Mouse (Mus musculus) cerebellum, adult 18-20 months (tissue): ENCODE measurements around the gene Mkln1.

Source experiments
- DNase-seq, 2 experiments: peaks; one replicate each; pipeline ENCODE4 v3.0.0; 2021

The Mkln1 gene

DNA sequence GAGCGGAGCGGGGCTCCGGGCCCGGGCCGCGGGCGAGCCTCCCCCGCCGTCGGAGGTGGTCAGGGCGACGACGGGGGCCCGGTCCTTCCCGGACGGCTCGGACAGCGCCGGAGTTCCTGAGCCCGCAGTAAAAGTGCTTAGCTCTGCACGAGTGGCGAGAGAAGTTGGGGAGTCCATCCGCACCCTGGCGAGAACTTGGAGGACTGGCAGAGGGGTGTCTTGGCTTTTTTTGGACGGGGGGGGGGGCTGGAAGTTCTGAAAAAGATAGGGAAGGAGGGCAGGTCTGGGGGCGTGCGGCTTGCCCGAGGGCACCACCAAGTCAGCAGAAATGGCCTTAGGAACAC lies 643 bp downstream of the Mkln1 start:
- no peak for DNase-seq

DNA sequence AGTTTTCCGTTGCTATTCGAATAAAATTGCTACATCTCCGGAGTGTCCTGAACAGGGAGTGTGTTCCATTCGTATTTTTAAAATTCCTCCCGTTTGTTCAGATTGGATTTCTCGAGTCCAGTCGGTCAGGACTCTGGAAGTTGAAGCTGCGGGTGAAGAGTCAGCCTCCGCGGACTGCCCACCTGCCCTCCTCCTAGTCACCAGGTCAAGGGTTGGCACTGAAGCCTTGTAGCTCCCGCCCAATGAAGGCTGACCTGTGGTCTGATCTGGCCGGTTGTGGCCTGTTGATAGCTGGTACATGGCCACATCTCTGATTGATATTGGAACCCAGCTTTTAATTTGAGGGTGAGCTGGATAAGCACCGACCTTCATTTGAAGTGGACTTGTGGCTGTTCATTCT lies 1.0 kb downstream of the Mkln1 start:
- DNase-seq: peak; percentile 37 to 41

DNA sequence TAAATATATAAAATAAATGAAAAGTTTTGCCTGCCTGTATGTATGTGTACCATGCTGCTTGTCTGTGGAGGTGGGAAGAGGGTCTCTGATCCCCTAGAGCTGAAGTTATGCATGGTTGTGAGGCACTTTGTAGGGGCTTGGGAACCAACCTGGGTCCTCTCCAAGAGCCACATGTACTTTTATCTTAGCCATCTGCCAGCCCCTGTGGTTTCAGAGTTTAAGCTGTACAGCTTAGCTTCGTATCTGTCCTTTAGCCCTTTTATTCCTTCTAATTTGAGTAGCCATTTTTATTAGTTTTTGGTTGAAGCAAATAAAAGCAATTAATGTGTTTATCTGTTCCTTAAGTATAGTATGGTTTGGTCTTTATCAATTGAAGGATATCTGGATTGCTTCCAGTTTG lies 12.5 kb downstream of the Mkln1 start:
- DNase-seq: no peak

DNA sequence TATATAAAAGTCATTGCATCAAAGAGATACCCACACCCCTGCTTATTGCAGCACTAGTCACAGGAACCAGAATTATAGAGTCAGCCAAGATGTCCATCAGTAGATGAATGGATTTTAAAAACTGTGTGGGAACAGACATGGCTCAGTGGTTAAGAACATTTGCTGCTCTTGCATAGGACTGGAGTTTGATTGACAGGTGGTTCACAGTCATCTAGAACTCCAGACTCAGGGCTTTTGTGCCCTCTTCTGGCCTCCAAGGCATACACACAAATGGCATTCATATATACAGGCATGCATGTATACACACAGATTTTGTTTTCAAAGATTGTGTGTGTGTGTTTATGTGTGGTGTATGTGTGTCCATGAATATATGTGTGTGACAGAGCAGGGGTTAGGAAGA lies 14.0 kb downstream of the Mkln1 start:
- DNase-seq: no peak

DNA sequence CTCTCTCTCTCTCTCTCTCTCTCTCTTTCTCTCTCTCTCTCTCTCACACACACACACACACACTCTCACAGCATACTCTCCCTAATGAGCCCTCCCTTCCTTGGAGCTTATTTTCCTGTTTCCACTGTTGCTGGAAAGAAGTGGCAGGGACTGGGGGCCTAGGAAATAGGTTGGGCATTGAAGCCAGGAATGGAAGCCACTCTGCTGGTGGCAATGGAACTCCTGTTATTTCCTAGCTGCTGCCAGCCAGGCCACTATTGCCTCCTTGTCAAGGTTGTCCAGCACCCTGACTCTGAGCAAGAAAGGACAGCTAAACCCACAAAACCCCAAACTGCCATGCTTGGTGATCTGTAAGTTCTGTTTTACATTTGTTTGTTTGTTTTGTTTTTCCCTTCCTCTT lies 15.0 kb downstream of the Mkln1 start:
- no peak for DNase-seq

DNA sequence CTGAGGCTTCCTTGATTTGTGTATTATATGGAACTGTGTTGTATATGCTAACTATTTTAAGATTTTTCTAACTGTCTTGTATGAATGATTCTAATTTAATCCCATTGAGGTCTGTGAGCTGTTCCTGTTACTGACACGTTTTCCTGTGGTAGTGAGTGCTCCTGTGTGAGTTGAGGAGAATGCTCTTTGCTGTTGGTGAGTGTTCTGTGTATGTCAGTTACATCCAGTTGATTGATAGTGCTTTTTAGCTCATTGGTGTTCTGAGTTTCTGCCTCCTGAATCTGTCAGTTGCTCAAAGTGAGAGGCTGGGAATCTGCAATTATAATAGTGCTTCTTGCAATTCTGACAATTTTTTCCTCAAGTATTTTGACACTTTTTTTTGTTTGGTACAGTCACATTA lies 15.8 kb downstream of the Mkln1 start:
- DNase-seq: no peak

DNA sequence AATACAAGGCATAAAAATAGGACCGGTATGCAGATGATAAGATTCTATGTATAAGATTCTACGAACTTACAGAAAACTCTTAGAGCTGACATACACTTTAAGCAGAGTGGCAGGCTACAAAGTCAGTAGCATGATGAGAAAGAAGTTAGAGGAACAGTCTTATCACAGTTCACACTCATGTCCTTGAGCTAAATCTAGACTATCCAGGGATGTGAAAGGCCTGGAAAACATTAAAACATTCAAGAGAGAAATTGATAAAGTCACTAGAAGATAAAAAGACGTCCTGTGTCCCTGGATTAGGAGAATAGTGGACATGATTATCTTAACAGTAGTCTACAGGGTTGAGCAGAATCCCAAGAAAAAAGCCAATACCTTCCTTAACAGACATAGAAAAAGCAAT lies 26.9 kb downstream of the Mkln1 start:
- DNase-seq: no peak

DNA sequence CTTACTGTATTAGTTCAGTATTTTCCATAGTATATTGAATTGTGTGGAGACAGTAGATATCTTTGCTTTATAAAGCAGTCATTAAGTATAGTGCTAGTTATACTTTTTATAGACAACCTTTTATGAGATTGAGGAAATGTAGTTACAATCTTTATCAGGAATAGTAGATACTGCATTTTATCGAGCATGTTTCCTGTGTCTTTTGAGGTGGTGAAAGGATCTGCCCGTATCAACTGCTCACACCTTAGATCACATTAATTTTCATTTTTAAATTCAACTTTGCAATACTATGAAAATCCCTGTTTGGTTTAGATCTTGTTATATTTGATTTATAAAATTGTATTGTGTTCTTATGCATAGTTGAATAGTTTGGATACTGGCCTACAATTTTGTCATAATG lies 38.7 kb downstream of the Mkln1 start:
- no peak for DNase-seq

DNA sequence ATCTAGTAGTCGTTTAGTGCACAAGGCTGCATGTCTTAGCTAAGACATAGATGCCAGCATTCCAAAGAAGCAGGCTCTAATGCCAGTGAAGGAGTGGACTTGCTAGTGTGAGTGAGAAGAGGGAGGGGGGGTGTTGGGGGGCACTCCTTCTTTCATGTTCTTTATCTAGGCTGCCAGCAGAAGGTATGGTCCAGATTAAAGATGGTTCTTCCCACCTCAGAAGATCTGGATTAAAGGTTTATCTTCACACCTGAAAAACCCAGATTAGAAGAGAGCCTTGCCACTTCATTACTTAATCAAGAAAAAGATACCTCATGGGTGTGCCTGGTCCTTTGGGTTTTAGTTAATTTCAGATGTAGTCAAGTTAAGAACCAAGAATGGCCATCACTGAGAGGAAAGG lies 46.7 kb downstream of the Mkln1 start:
- DNase-seq: no peak

DNA sequence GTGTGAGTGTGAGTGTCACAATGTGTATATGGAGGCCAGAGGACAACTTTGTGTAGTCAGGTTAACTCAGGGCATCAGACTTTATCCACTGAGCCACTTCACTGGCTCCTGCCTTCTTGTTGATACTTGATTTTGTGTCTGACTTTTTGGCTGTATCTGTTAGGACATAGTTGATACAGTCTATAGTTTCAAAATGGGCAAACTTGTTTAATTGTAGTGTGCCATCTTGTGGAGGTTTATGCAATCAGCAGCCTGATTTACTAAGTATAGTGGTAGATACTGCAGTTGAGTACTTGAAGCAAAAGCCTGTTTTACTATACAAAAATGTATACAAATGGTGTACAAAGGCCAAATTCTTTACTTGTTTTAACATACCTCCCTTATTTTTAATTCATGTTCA lies 55.2 kb downstream of the Mkln1 start:
- DNase-seq: peak; percentile 39 to 43

DNA sequence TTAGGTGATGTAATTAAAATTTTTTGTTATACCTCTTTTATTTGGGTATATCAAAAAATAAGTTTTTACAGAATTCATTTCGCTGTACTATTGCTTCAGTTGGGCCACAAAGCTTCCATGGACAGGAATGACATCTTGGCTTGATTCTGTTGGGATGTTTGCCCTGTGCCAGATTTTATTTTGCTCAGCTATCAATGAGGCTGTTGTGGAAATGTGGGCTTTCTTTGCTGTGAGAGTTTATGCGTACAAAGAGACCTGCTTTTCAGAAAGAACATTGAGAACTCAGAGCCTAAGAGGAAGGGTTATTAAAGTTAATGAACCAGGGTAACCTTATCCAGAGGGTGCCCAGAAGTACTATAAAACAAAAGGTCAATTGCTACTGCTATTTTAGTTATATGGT lies 56.8 kb downstream of the Mkln1 start:
- DNase-seq: no peak

DNA sequence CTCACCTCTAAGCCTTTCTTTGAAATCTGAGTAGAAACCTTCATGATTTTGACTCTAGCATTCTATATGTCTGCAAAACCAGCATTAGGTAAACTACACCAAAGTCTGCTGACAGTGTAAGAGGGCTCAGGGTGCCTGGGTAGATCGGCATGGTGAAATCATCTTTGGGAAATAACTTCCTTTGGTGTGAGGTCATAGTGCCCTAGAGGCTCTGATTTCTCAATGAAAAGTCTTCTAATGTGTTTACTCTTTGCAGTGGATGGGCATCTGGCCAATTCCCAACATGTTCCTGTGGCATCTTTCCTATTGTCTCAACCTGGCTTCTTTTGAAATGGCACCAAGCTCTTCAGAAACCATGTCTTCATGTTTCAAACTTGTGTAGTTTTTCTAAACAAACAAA lies 58.5 kb downstream of the Mkln1 start:
- DNase-seq: peak; percentile 25 to 44

DNA sequence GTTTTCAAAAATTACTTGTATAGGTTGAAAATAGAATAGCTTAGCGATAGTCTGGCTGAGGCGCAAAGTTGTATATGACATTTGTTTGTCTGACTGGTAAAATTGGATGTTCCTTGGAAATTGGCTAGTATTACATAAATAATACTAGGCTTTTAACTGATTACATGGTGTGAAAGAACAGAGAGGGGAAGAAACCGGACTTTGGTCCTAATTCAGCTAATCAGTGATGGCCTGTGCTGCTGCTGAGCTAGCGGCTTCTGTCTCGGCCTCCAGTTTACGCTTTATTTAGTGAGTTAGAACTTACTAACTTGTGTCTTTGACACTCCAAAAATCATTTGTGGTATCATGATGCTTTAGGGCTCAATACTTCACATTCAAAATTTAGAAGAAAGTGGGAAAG lies 70.9 kb downstream of the Mkln1 start:
- no peak for DNase-seq

DNA sequence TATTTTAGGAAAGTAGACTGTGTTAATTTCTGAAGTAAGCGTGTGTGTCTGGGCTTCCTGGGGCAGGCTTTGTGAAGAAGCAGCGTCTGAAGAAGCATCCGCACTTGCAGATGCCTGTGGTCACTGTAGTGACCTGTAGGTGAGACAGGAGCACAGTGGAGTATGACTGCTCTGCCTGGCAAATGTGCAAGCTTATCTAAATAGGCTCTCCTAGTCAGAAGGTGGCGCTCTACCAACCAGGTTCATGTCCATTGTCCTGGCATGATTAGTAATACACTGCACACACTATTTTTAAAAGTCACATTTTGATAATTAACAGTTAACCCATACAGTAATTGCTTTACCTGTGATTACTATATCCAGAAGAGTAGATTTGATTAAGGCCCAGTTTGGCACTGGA lies 79.7 kb downstream of the Mkln1 start:
- no peak for DNase-seq

DNA sequence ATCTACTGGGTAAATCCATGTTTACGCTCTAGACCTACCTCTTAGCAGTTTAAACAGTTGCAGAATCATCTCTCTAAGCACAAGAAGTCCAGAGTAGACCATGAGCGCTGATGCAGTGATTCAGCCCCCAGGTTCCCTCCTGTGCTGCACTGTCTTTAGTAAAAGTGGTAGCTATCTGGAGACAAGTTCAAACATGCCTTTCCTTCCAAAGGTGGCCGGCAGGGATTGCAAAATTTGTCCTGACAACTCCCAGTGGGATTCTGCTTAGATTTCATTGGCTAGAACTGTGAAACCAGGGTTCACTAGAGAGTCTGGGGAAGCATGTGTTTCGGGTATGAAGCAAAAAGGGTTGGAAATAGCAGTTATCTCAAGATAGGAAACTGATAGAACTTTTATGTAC lies 81.5 kb downstream of the Mkln1 start:
- DNase-seq: no peak

DNA sequence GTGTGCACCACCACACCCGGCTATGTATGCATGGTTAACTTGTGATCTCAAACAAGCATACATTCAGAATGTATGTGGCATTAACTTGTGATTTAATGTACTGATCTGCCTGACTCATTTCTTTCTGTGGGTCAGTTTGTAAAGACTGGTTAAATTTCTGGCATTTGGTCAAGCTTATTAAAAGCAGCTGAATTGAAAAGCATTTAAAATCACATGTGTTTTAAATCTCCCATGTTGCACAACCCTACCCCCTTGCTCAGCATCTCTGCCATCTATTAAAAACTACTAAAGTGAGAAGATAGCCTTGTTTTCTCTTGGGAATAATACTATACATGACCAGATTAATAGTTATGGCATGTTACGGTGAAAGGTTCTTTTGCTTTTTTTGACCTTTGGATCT lies 88.1 kb downstream of the Mkln1 start:
- DNase-seq: no peak

DNA sequence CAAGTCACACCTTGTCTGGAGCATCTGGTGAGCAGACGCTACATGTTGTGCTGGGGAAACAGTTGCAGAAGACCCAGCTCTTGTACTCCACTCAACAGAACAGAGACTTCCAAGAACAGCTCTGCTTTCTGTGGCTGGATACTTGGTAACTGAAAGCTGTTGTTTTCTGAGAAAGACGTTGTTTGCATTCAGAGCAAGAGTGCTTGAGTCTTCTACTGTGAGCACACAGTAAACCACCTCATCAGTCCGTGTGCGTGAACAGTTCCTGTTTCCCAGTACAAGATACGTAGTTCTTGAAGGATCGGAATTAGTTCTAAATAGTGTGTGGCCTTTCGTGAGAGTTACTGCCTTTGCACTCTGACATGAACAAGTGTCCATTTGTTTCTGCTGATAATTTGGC lies 91.4 kb downstream of the Mkln1 start:
- no peak for DNase-seq

DNA sequence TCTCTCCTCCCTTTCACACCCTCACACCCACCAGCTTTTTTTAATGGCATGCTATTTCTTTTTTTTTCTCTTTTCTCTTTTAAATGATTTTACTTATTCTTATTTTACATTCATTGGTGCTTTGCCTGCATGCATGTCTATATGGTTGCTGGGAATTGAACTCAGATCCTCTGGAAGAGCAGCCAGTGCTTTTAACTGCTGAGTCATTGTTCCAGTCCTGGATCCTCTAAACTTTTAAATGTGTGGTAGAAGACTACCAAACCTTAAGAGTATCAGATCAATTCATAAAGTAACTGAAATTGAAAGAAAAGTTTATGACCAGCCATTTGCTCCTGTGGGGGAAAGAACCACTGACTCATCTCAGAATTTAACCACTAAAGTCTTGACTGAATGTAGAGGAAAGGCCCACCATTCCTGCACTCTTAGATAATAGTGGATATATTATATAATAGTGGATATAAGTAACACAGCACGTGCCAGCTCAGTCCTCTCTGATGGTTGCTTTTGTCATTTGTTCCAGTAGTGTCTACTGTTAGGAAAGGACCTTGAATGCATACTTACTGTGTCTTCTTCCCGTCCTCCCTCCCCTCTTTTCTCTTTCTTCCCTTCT lies 96.7 kb downstream of the Mkln1 start:
- DNase-seq: no peak

DNA sequence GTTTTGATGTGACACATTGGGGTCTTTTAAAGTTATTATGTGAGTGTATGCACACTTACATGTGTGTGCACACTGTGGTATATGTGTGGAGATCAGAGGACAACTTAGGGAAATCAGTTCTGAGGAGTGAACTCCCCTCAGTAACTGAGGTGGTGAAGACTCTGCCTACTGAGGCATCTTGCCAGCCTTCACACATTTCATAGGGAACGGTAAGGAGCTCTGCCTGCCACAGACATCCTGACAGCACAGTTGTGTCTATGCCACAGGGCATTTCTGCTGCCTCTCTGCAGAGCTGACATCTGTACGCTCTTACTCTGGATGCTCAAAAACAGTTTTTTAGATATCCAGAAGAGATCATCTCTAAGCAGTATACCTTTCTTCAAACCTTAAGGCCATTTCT lies 97.7 kb downstream of the Mkln1 start:
- no peak for DNase-seq

DNA sequence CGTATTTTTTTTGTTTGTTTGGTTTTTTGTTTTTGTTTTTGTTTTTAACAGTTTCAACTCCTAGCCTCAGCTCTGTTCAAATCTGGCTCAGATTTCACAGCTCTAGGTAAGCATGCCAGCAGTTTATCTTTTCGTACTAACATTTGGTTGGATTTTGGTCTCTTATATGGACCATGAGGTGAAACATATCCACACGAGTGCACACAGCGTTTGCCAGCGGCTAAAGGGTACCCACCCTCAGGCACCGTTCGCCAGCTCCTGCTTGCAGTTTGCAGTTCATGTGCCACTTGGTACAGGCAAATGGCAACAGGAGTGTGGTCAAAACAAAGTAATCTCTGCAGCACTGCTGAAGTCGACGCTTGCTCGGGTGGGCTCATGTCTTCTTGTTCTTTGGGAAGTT lies 101.3 kb downstream of the Mkln1 start:
- DNase-seq: no peak

DNA sequence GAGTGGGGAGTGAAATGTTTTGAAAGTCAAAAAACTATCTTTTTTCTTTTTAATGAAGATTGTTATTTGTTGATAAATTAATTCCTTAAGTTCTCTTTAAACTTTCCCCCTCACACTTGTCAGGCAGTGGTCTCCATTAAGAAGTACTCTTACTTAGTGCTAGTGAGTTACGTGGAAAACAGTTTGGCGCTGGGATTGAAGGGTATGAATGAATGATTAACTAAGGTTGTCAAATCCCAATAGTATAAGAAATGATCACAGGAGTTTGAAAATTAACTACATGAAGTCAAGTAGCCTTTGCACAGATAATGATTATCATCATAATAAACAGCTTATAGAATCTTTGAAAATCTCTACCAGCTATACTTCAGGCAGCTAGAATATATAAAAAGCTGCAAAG lies 101.7 kb downstream of the Mkln1 start:
- no peak for DNase-seq

DNA sequence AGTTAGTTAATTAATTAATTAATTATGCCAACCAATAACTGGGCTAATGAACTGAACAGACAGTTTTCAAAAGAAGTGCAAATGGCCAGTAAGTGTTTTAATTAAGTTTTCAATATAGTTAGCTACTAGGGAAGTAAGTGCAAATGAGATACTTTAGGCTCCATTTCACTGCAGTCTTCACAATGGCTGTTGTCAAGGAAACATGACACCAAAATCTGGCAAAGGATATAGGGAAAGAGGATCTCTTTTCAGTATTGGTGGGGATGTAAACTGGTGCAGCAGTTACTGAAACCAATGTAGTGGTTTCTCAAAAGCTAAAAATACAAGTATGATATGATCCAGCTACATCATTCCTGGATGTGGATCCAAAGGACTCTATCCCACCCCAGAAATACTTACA lies 102.2 kb downstream of the Mkln1 start:
- DNase-seq: no peak

DNA sequence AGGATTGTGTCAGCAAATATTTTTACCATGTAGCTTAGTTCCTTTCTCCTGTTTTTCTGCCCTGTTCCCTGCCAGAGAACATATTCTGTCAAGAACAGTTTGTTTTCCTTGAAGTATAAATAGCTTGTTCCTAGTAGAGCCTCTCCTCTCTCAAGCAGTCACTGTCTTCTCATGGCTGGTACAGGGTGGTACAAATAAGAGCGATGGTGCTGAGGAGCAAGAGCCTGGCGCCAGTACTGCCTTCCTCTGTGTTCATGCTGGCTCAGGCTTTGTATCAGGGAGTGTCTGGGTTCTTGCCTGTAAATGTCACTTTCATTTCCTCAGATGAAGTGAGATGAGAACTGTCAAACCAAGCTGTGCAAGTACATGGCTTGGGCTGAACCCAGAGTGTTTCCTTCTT lies 104.1 kb downstream of the Mkln1 start:
- no peak for DNase-seq

DNA sequence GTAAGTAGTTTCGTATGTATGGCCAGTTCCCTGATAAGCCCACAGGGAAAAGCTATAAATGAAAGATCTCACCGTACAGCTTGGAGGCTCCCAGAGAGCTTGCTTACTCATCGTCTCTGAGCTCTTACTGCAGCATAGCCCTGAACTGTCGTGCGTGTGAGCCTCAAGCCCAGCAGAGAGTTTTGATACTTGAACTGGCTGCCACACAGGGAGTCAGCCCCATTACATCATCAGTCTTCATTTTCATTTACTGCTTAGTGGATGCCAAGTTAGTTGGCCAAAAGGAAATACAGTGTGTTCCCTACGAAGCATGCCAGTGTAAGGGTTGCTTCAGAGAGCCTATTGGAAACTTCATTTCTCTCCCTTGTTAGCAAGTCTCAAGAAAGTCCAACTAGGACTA lies 115.2 kb downstream of the Mkln1 start:
- DNase-seq: no peak

DNA sequence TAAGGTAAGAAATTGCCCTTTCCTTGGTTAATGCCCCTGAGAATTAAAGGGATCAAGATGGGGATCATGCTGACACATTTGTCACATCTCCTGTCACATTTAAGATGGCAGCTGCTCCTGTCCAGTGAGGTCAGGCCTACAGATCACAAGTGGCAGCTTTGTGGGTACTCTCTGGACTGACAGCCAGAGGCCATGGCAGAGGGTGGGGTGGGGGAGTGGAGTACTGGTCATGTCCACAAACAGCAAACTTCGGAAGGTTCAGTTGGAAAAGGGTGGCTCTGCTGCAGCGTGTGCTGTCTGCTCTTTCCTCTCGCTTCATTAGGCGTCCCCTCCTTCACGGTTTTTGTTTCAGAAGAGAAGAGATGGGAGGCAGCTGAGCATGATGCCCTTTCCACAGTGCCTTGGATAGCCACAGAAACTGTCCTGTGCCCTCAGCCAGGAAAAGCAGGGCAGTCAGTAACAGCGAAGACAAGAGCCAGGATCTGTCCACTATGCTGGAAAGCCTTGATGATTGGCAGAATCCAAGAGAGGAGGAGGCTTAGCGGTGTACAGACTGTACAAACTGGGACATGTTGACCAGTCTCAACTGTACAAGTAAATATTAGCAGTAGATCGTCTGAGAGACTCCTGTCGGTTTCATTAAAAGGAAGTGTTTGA lies 119.3 kb downstream of the Mkln1 start:
- no peak for DNase-seq

DNA sequence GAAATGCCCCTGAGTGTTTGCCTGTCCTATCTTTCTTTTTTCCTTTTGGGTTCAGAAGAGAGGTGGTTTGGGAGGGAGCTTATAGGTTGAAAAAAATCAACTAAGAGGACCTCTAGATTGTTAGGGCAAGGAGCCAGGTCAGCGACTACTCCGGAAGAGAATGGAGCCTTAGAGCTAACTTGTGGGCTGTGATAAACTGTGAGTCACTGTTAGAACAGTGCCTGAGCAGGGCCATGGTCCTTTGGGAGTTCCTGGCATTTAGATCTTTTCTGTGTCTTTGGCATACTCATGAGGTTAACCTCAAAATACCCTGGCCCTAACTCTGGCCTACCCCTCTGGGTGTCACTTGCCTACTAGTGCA lies 119.8 kb downstream of the Mkln1 start:
- no peak for DNase-seq
